Mouse (Mus musculus) ES-E14 (cell line): ENCODE results near the gene Adamts17.

ENCODE experiments used
- HCFC1 ChIP-seq: IDR thresholded peaks from 2 replicates; pipeline ENCODE4 v1.6.1; 2012; ENCODE audit warnings: low read length, inconsistent platforms, borderline replicate concordance; ENCODE audit not compliant: insufficient read depth
- ZC3H11A ChIP-seq: IDR thresholded peaks from 2 replicates; pipeline ENCODE4 v1.6.1; 2012; ENCODE audit warnings: low read depth, mild to moderate bottlenecking, inconsistent platforms, low read length, borderline replicate concordance

- TF ChIP-seq HCFC1, result no peak
- TF ChIP-seq ZC3H11A, result no peak
Measured at GRCm38 (mm10) chr7:66970235-66970634, 130.7 kb downstream of the Adamts17 start.
